Mouse (Mus musculus) testis, adult 2 months (tissue): Measurements from ENCODE around the gene Cacna1i.

Experiments used
- CTCF ChIP-seq: fragments of 200-500 bp; IDR thresholded peaks from 2 replicates; pipeline ENCODE4 v1.5.1; 2012; ENCODE audit warnings: low read depth, mild to moderate bottlenecking, inconsistent platforms, low read length, moderate library complexity; ENCODE audit not compliant: control insufficient read depth, insufficient read depth, insufficient replicate concordance
- POLR2A ChIP-seq: fragments of 200-500 bp; IDR thresholded peaks from 2 replicates; pipeline ENCODE4 v1.6.1; 2012; ENCODE audit warnings: low read depth, mild to moderate bottlenecking, inconsistent platforms, low read length, moderate library complexity; ENCODE audit not compliant: control insufficient read depth

- TF ChIP-seq CTCF: no peak
- TF ChIP-seq POLR2A: no peak
Measured at GRCm38 (mm10) chr15:80259406-80260045, 27.5 kb upstream of the Cacna1i start.
